In genomic region chr4:135397551-135397950, GRCm38 (mm10) we compare ENCODE assay signal across 9 mouse cellular contexts. TPM values are rescaled to one million over a fixed set of nuclear protein-coding genes. Genes with fewer than 3 reads are reported as not detected.
DNase-seq lines count a peak whose midpoint lies in the region; ATAC-seq and TF ChIP-seq lines count a peak whose summit lies in the region.
"Had no signal": no experiment of that assay in that cellular context is flagged by ENCODE, and none has a peak within 500 bp of the region (broad histone marks: within the 10 kb centered on the region; RNA-seq: fewer than 3 reads in every experiment).

No protein-coding gene starts in this region.

- H3K79me2 ChIP-seq in heart, adult 2 months (replicated peaks; ENCODE audit: control insufficient read depth, insufficient read depth, low read length) = no peaks in the 10 kb centered on the region

- TF ChIP-seq EP300 in heart, adult 2 months (IDR thresholded peaks at IDR 0.05; ENCODE audit: insufficient read depth, low read depth, low read length) = no peak

- TF ChIP-seq POLR2A in heart, adult 2 months (IDR thresholded peaks at IDR 0.05; ENCODE audit: insufficient read depth, low read depth, low read length) = no peak
- TF ChIP-seq POLR2A in bone marrow macrophage, adult 2 months (IDR thresholded peaks at IDR 0.05; ENCODE audit: borderline replicate concordance, low read depth, low read length) = no peak

- ATAC-seq in heart, embryonic 14.5 days (ENCODE audit: insufficient number of reproducible peaks, insufficient read depth, low FRiP score, low read depth) = no peak
- no peak for ATAC-seq in hindbrain, embryonic 15.5 days (ENCODE audit: low FRiP score, low read depth)
- ATAC-seq in midbrain, embryonic 14.5 days (ENCODE audit: low FRiP score, low TSS enrichment) = no peak
- no peak for ATAC-seq in megakaryocyte-erythroid progenitor cell, adult 5-6 weeks (replicated peaks; ENCODE audit: low FRiP score, low TSS enrichment, poor library complexity, severe bottlenecking)

- H3K27ac ChIP-seq in heart, embryonic 14.5 days (replicated peaks in 1 of 2; ENCODE audit: control insufficient read depth in 1 of 2, insufficient read depth in 1 of 2, low read depth in 2 of 2, low read length in 2 of 2) = no peak overlapping the region
- H3K27ac ChIP-seq in heart, adult 2 months = no peak overlapping the region
- H3K27ac ChIP-seq in bone marrow macrophage, adult 2 months (ENCODE audit: insufficient read depth, low read depth, low read length) = no peak overlapping the region
- no peak overlapping the region for H3K27ac ChIP-seq in hindbrain, embryonic 15.5 days (replicated peaks)
- H3K27ac ChIP-seq in midbrain, embryonic 14.5 days (replicated peaks; ENCODE audit: low read depth, low read length) = no peak overlapping the region

- peak overlapping the region; percentile 84 for H3K4me2 ChIP-seq in heart, embryonic 14.5 days (ENCODE audit: low read length)
- peak overlapping the region; percentile 62 for H3K4me2 ChIP-seq in hindbrain, embryonic 15.5 days
- peak overlapping the region; percentile 51 for H3K4me2 ChIP-seq in midbrain, embryonic 14.5 days (ENCODE audit: low read length)

- 0 out of 2 replicates have a peak, but pooled peaks cover 3% of the 10 kb centered on the region for H3K9me3 ChIP-seq in heart, embryonic 14.5 days (ENCODE audit: control insufficient read depth, low read length)
- no peaks in the 10 kb centered on the region for H3K9me3 ChIP-seq in hindbrain, embryonic 15.5 days
- no peaks in the 10 kb centered on the region for H3K9me3 ChIP-seq in midbrain, embryonic 14.5 days (ENCODE audit: control insufficient read depth, low read length)

- H3K36me3 ChIP-seq in heart, embryonic 14.5 days (ENCODE audit: control insufficient read depth, insufficient read depth, low read length) = no peaks in the 10 kb centered on the region
- no peaks in the 10 kb centered on the region for H3K36me3 ChIP-seq in heart, adult 2 months (ENCODE audit: control insufficient read depth, insufficient read depth, low read length)
- no peaks in the 10 kb centered on the region for H3K36me3 ChIP-seq in hindbrain, embryonic 15.5 days
- H3K36me3 ChIP-seq in midbrain, embryonic 14.5 days (ENCODE audit: control insufficient read depth, insufficient read depth, low read length) = no peaks in the 10 kb centered on the region

- H3K9ac ChIP-seq in heart, embryonic 14.5 days (ENCODE audit: low read length) = peak overlapping the region; percentile 59
- H3K9ac ChIP-seq in heart, adult 2 months (ENCODE audit: low read depth, low read length) = no peak overlapping the region
- H3K9ac ChIP-seq in hindbrain, embryonic 15.5 days = 0 out of 2 replicates have a peak overlapping the region, but pooled peaks have one; percentile 22
- H3K9ac ChIP-seq in midbrain, embryonic 14.5 days (replicated peaks; ENCODE audit: low read length) = peak overlapping the region; percentile 37; the same call in 1 of the 2 replicates

- DNase-seq in heart, adult 2 months = no peak
- peak; percentile 24 for DNase-seq in midbrain, embryonic 14.5 days
- DNase-seq in left cerebral cortex, adult 8-10 months (ENCODE audit: low spot score in 2 of 2) = no peak
- DNase-seq in cerebellum, postnatal 14 days = no peak
- DNase-seq: gastrocnemius, postnatal 14 days had no signal

- TF ChIP-seq CTCF in heart, adult 2 months (IDR thresholded peaks at IDR 0.05) = no peak
- TF ChIP-seq CTCF in bone marrow macrophage, adult 2 months (IDR thresholded peaks at IDR 0.05; ENCODE audit: low read depth, low read length) = no peak

- peaks cover 3 to 8% of the 10 kb centered on the region in 2 experiments for H3K4me1 ChIP-seq in heart, embryonic 14.5 days (ENCODE audit: control insufficient read depth in 2 of 2, insufficient read depth in 2 of 2, low read length in 2 of 2)
- H3K4me1 ChIP-seq in heart, adult 2 months (ENCODE audit: control insufficient read depth, insufficient read depth, low read length) = no peaks in the 10 kb centered on the region
- peaks cover under 1% of the 10 kb centered on the region for H3K4me1 ChIP-seq in bone marrow macrophage, adult 2 months (ENCODE audit: control insufficient read depth, insufficient read depth, low read length)
- peaks cover 11% of the 10 kb centered on the region for H3K4me1 ChIP-seq in hindbrain, embryonic 15.5 days (replicated peaks)
- H3K4me1 ChIP-seq in midbrain, embryonic 14.5 days (ENCODE audit: control insufficient read depth, insufficient read depth, low read length) = no peaks in the 10 kb centered on the region

- H3K27me3 ChIP-seq in heart, embryonic 14.5 days (ENCODE audit: control insufficient read depth, insufficient read depth, low read length) = peaks cover 43% of the 10 kb centered on the region
- H3K27me3 ChIP-seq in heart, adult 2 months (ENCODE audit: control insufficient read depth, insufficient read depth, low read length) = peaks cover 5% of the 10 kb centered on the region
- H3K27me3 ChIP-seq in hindbrain, embryonic 15.5 days = peaks cover 37% of the 10 kb centered on the region
- peaks cover 33% of the 10 kb centered on the region for H3K27me3 ChIP-seq in midbrain, embryonic 14.5 days (ENCODE audit: control insufficient read depth, insufficient read depth, low read length)

- peak overlapping the region; percentile 39 to 46 for H3K4me3 ChIP-seq in heart, embryonic 14.5 days (ENCODE audit: control insufficient read depth in 1 of 2, insufficient read depth in 1 of 2, low read depth in 1 of 2, low read length in 2 of 2)
- no peak overlapping the region for H3K4me3 ChIP-seq in heart, adult 2 months
- H3K4me3 ChIP-seq in bone marrow macrophage, adult 2 months (ENCODE audit: insufficient read depth, low read length) = peak overlapping the region; percentile 18; the same call in 1 of the 2 replicates
- peak overlapping the region; percentile 32 for H3K4me3 ChIP-seq in hindbrain, embryonic 15.5 days
- H3K4me3 ChIP-seq in midbrain, embryonic 14.5 days (replicated peaks; ENCODE audit: low read depth, low read length) = peak overlapping the region; percentile 24

- WGBS in heart, embryonic 14.5 days = 3% methylated on average over 16 of the region's 16 CpGs
- WGBS in heart, adult 2 months = 9% methylated on average over 15 of the region's 16 CpGs
- 6% methylated on average over 16 of the region's 16 CpGs for WGBS in hindbrain, embryonic 15.5 days
- 5% methylated on average over 16 of the region's 16 CpGs for WGBS in midbrain, embryonic 14.5 days

- intact Hi-C loops in heart, adult 2 months (cut with DNase I) = no loop called here

RNA-seq across cellular contexts. Expression of gene Ncmap, which starts 0.5 kb away (rescaled TPM):
- 0.22 and 0.41 TPM in 2 replicates for polyA plus RNA-seq in heart, embryonic 14.5 days (2014; fragmentation: Nextera tagmentation; extraction: Ambion mirVana)
- total RNA-seq in heart, adult 2 months (2021) = under 1 TPM in 1 of 2 experiments, not detected in 1; 0.21 TPM
- polyA plus RNA-seq in heart, adult 2 months (2012; rRNA removed) = 0.62 TPM in 1 of 2 replicates, not detected in the other
- polyA plus RNA-seq in bone marrow macrophage, adult 2 months (2012; ENCODE audit: insufficient read depth, insufficient read length, missing spikeins) = not detected in 2 replicates
- polyA plus RNA-seq in hindbrain, embryonic 15.5 days (2015; fragmentation: Nextera tagmentation; extraction: Ambion mirVana) = 0.37 and 1.00 TPM in 2 replicates
- 0.67 and 1.4 TPM in 2 replicates for polyA plus RNA-seq in midbrain, embryonic 14.5 days (2014; fragmentation: Nextera tagmentation; extraction: Ambion mirVana)
- 1 to 10 TPM in 3 of 4 experiments, under 1 TPM in 1; 0.82 to 1.9 (median 1.2) TPM for total RNA-seq in left cerebral cortex, adult 8-10 months (2022)
- 0.81 TPM in 1 of 2 replicates, not detected in the other for total RNA-seq in megakaryocyte-erythroid progenitor cell, adult 5-6 weeks (2014; fragmentation: Nextera tagmentation)
- not detected in 2 replicates for total RNA-seq in megakaryocyte-erythroid progenitor cell, adult 5-6 weeks (2017)

RNA-seq across cellular contexts. Expression of gene Rcan3, which starts 36.1 kb away (rescaled TPM):
- polyA plus RNA-seq in heart, embryonic 14.5 days (2014; fragmentation: Nextera tagmentation; extraction: Ambion mirVana) = 9.2 and 10.8 TPM in 2 replicates
- total RNA-seq in heart, adult 2 months (2021) = 10 to 100 TPM in 1 of 2 experiments, 1 to 10 TPM in 1; 8.5 to 11.3 TPM
- polyA plus RNA-seq in heart, adult 2 months (2012; rRNA removed) = 6.8 and 12.1 TPM in 2 replicates
- 16.7 and 24.3 TPM in 2 replicates for polyA plus RNA-seq in bone marrow macrophage, adult 2 months (2012; ENCODE audit: insufficient read depth, insufficient read length, missing spikeins)
- 52.0 TPM in 2 replicates for polyA plus RNA-seq in hindbrain, embryonic 15.5 days (2015; fragmentation: Nextera tagmentation; extraction: Ambion mirVana)
- 40.9 and 50.2 TPM in 2 replicates for polyA plus RNA-seq in midbrain, embryonic 14.5 days (2014; fragmentation: Nextera tagmentation; extraction: Ambion mirVana)
- 10 to 100 TPM; 34.1 to 40.4 (median 36.2) TPM for total RNA-seq in left cerebral cortex, adult 8-10 months (2022)
- total RNA-seq in megakaryocyte-erythroid progenitor cell, adult 5-6 weeks (2014; fragmentation: Nextera tagmentation) = 9.2 and 10.6 TPM in 2 replicates
- total RNA-seq in megakaryocyte-erythroid progenitor cell, adult 5-6 weeks (2017) = 8.6 and 9.3 TPM in 2 replicates

RNA-seq across cellular contexts. Expression of gene Srrm1, which starts 44.4 kb away (rescaled TPM):
- 120 TPM in 2 replicates for polyA plus RNA-seq in heart, embryonic 14.5 days (2014; fragmentation: Nextera tagmentation; extraction: Ambion mirVana)
- 10 to 100 TPM; 53.8 to 58.2 TPM for total RNA-seq in heart, adult 2 months (2021)
- 25.0 and 35.0 TPM in 2 replicates for polyA plus RNA-seq in heart, adult 2 months (2012; rRNA removed)
- 129 and 141 TPM in 2 replicates for polyA plus RNA-seq in bone marrow macrophage, adult 2 months (2012; ENCODE audit: insufficient read depth, insufficient read length, missing spikeins)
- 170 and 175 TPM in 2 replicates for polyA plus RNA-seq in hindbrain, embryonic 15.5 days (2015; fragmentation: Nextera tagmentation; extraction: Ambion mirVana)
- polyA plus RNA-seq in midbrain, embryonic 14.5 days (2014; fragmentation: Nextera tagmentation; extraction: Ambion mirVana) = 160 and 179 TPM in 2 replicates
- total RNA-seq in left cerebral cortex, adult 8-10 months (2022) = 100 to 1,000 TPM; 137 to 151 (median 142) TPM
- total RNA-seq in megakaryocyte-erythroid progenitor cell, adult 5-6 weeks (2014; fragmentation: Nextera tagmentation) = 346 and 399 TPM in 2 replicates
- 181 and 189 TPM in 2 replicates for total RNA-seq in megakaryocyte-erythroid progenitor cell, adult 5-6 weeks (2017)
